Mouse (Mus musculus): ENCODE results near the gene Vangl1. TPM values are rescaled to one million over a fixed set of nuclear protein-coding genes. Genes with fewer than 3 reads are reported as not detected.
A peak's percentile ranks its signal among the peaks of the same experiment; 100 is the strongest.

The Vangl1 gene
- polyA plus RNA-seq, 1 experiment from 2014 or later, result 14.0 TPM

DNA sequence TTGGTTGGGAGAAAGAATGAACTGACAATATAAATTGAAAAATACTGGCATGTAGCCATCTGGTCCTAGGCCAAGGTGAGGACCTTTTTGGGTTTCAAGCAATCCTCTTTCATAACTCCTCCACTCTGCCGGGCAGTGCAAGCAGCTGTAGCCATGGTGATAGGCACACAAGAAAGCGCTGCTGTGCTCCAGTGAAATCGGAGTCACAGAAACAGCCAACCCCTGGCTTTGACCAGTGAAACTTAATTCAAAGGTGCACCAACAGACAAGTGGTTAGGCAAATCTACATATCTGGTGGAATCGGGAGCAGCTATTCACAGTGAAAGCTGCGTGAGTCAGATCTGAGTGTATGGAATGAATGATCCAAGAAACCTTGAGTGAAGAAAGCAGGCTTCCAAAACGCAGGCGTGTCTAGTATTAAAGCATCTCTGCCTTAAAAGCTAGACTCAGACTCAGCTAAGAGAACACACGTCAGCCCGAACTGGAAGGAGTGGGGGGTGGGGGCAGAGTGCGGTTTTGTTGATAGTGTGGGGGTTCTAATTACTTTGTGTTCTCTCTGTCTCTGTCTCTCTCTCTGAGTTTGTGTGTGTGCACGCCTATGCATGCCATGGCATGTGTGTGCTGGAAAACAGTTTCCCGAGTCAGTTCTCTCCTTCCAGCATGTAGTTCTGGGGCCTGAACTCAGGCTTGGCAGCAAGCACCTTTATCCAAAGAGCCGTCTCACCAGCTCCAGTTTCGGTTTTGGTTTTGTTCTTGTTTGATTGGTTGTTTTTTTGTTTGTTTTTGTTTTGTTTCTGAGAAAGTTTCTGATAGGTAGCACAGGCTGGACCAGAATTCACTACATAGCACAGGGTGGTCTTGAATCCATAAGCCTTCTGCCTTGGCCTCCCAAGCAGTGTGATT lies 44.8 kb downstream of the Vangl1 start:
- Histone ChIP-seq H3K27ac (ENCODE audit: low read length) (0 out of 2 replicates have a peak overlapping the region, but pooled peaks have one; percentile 3), H3K9ac (replicated peaks; ENCODE audit: low read depth) (no peak overlapping the region), H3K9me3 (ENCODE audit: low read length) (no peaks in the 10 kb centered on the region), H3K4me3 (ENCODE audit: low read depth, low read length) (no peak overlapping the region), H3K36me3 (ENCODE audit: insufficient read depth, low read length) (peaks cover 9% of the 10 kb centered on the region; the same call in 1 of the 2 replicates), H3K4me1 (ENCODE audit: insufficient read depth, low read depth, low read length) (no peaks in the 10 kb centered on the region), H3K27me3 (replicated peaks; ENCODE audit: insufficient read depth, low read length) (no peaks in the 10 kb centered on the region), H3K4me2 (replicated peaks; ENCODE audit: low read depth, low read length) (no peak overlapping the region)
- TF ChIP-seq EP300 (IDR thresholded peaks at IDR 0.05), result peak; percentile 67; the same call in 1 of the 2 replicates
- TF ChIP-seq CTCF (IDR thresholded peaks at IDR 0.05), result no peak
- ATAC-seq (peak; percentile 92), DNase-seq (ENCODE audit: low spot score) (peak; percentile 92)
- 49% methylated on average over 14 of the region's 14 CpGs for WGBS

DNA sequence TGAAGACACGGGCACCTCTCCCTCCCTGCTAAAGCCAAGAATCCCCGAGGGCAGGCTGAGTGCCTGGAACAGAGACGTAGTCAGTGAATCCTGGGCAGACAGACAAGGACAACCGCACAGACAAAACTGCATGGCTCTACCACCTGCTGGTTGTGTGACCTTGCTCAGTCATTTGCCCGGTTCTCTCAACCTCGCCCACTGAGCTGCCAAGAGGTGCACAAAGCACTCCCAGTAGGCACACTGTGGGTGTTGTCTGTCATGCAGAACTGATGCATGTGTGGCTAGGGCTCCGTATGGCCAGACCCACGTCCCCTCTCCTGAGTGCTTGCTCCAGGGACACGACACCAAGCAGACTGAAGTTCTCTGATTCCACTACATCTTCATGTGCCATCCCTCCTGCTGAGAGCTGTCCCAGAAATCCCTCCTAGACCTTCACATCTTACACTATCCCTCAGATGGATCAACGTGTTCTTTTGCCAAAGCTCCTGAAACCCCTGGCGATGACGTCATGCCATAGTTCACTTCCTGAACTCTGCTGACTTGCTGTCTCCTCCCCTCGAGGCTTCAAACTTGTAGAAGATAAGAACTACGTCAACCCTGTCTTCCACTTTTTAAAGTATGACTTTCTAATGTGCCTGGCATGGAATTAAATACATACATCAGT lies 45.6 kb downstream of the Vangl1 start:
- no peak overlapping the region for H3K4me2 ChIP-seq (replicated peaks; ENCODE audit: low read depth, low read length)
- no peaks in the 10 kb centered on the region for H3K9me3 ChIP-seq (ENCODE audit: low read length)
- ATAC-seq (peak; percentile 64), DNase-seq (ENCODE audit: low spot score) (no peak)
- H3K4me1 ChIP-seq (ENCODE audit: insufficient read depth, low read depth, low read length), result no peaks in the 10 kb centered on the region
- H3K9ac ChIP-seq (replicated peaks; ENCODE audit: low read depth), result no peak overlapping the region
- WGBS, result 57% methylated on average over 14 of the region's 14 CpGs
- no peak overlapping the region for H3K4me3 ChIP-seq (ENCODE audit: low read depth, low read length)
- TF ChIP-seq EP300 (IDR thresholded peaks at IDR 0.05) (no peak), CTCF (IDR thresholded peaks at IDR 0.05) (no peak)
- H3K27me3 ChIP-seq (replicated peaks; ENCODE audit: insufficient read depth, low read length), result no peaks in the 10 kb centered on the region
- peaks cover 9% of the 10 kb centered on the region; the same call in 1 of the 2 replicates for H3K36me3 ChIP-seq (ENCODE audit: insufficient read depth, low read length)
- no peak overlapping the region for H3K27ac ChIP-seq (ENCODE audit: low read length)

DNA sequence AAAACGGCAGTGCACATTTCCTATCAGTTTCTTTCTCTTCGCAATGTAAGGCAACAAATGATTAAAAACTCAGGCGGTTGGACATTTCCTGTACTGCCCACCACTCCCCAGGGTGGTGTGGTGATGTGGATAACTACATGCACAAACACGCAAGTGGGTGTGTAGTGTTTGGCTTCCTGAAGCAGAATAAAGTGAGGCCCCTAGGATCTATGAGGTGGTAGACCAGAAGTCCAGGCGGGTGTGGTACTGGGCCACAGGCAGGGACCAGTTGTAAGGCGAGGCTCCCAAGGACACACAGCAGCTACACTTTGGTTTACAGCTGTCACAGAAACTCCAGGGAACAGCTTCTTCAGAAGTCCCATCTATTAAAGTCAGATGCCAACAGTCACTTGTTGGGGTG lies 46.8 kb downstream of the Vangl1 start:
- Histone ChIP-seq H3K4me2 (replicated peaks; ENCODE audit: low read depth, low read length) (no peak overlapping the region), H3K27me3 (replicated peaks; ENCODE audit: insufficient read depth, low read length) (no peaks in the 10 kb centered on the region), H3K4me3 (ENCODE audit: low read depth, low read length) (no peak overlapping the region), H3K4me1 (ENCODE audit: insufficient read depth, low read depth, low read length) (no peaks in the 10 kb centered on the region), H3K36me3 (ENCODE audit: insufficient read depth, low read length) (no peaks in the 10 kb centered on the region), H3K27ac (ENCODE audit: low read length) (no peak overlapping the region), H3K9me3 (ENCODE audit: low read length) (no peaks in the 10 kb centered on the region), H3K9ac (replicated peaks; ENCODE audit: low read depth) (no peak overlapping the region)
- WGBS, result 79% methylated on average over 6 of the region's 6 CpGs
- 0 out of 2 replicates have a peak, but pooled peaks have one; percentile 13 for ATAC-seq
- TF ChIP-seq CTCF (IDR thresholded peaks at IDR 0.05) (no peak), EP300 (IDR thresholded peaks at IDR 0.05) (no peak)
- no peak for DNase-seq (ENCODE audit: low spot score)

DNA sequence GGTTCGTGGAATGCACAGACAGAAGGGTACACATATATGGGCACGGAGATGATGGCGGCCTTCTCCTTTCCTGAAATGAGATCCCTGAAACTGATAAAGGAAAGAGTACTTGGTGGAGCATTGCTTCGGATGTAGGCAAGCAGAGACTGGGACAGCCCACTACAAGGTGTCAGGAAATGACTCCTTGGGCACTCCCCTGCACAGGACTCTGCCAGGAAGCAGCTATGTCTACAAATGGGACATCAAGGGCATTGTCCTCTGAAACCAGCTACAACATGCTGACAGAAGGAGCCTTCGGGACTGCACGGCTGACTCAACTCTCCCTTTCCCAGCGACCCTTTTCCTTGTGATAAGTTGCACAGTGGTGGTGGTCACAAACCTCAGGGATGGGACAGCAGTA lies 47.8 kb downstream of the Vangl1 start:
- Histone ChIP-seq H3K4me1 (ENCODE audit: insufficient read depth, low read depth, low read length) (no peaks in the 10 kb centered on the region), H3K9me3 (ENCODE audit: low read length) (no peaks in the 10 kb centered on the region), H3K27me3 (replicated peaks; ENCODE audit: insufficient read depth, low read length) (no peaks in the 10 kb centered on the region), H3K4me3 (ENCODE audit: low read depth, low read length) (no peak overlapping the region), H3K27ac (ENCODE audit: low read length) (no peak overlapping the region), H3K9ac (replicated peaks; ENCODE audit: low read depth) (no peak overlapping the region), H3K4me2 (replicated peaks; ENCODE audit: low read depth, low read length) (no peak overlapping the region), H3K36me3 (ENCODE audit: insufficient read depth, low read length) (no peaks in the 10 kb centered on the region)
- DNase-seq (ENCODE audit: low spot score) (peak; percentile 36), ATAC-seq (peak; percentile 55)
- TF ChIP-seq EP300 (IDR thresholded peaks at IDR 0.05), result 0 out of 2 replicates have a peak, but pooled peaks have one; percentile 44
- no peak for TF ChIP-seq CTCF (IDR thresholded peaks at IDR 0.05)
- 73% methylated on average over 7 of the region's 7 CpGs for WGBS

DNA sequence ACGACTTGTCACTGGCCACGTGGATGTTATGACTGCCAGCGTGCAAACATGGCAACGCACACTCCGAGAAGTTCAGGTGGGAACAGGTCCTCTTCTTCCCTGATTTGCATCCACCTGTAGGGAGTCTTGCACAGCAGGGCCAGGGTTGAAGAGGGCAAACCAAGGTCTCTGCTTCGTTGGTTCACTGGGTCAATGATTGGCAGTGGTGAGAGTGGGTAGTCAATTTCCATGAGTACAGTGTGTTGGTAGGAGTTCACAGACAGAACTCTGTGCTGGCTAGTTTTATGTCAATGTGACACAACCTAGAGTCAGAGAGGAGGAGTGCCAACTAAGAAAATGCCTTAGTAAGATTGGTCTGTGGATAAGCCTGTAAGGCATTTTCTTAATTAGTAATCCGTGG lies 50.4 kb downstream of the Vangl1 start:
- Histone ChIP-seq H3K36me3 (ENCODE audit: insufficient read depth, low read length) (no peaks in the 10 kb centered on the region), H3K4me2 (replicated peaks; ENCODE audit: low read depth, low read length) (no peak overlapping the region), H3K4me1 (ENCODE audit: insufficient read depth, low read depth, low read length) (no peaks in the 10 kb centered on the region), H3K9me3 (ENCODE audit: low read length) (no peaks in the 10 kb centered on the region), H3K27me3 (replicated peaks; ENCODE audit: insufficient read depth, low read length) (no peaks in the 10 kb centered on the region), H3K27ac (ENCODE audit: low read length) (no peak overlapping the region), H3K9ac (replicated peaks; ENCODE audit: low read depth) (no peak overlapping the region), H3K4me3 (ENCODE audit: low read depth, low read length) (no peak overlapping the region)
- ATAC-seq, result no peak
- 65% methylated on average over 7 of the region's 7 CpGs for WGBS
- TF ChIP-seq CTCF (IDR thresholded peaks at IDR 0.05), result no peak
- TF ChIP-seq EP300 (IDR thresholded peaks at IDR 0.05), result no peak
- DNase-seq (ENCODE audit: low spot score), result no peak

DNA sequence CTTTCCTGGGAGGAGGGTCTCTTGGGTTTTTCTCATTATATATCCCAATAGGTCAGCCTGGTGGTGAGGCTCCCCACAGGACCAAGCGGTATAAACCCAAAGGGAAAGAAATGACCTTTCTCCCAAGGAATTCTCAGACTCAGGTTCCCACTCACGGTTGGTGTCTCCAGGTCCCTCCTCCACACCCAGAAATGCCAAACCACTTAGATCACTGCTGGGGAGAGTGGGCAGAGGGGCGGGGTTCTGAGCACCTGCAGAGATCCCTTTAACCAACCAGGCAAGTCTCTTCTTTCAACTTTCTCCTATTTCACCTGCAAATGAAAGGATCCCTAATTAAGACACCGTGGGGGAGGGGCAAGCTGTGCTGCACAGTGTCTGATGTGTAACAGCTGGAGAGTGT lies 51.6 kb downstream of the Vangl1 start:
- Histone ChIP-seq H3K9ac (replicated peaks; ENCODE audit: low read depth) (no peak overlapping the region), H3K27ac (ENCODE audit: low read length) (peak overlapping the region; percentile 64; the same call in 1 of the 2 replicates), H3K9me3 (ENCODE audit: low read length) (no peaks in the 10 kb centered on the region), H3K4me1 (ENCODE audit: insufficient read depth, low read depth, low read length) (no peaks in the 10 kb centered on the region), H3K4me3 (ENCODE audit: low read depth, low read length) (no peak overlapping the region), H3K4me2 (replicated peaks; ENCODE audit: low read depth, low read length) (peak overlapping the region; percentile 30; the same call in 1 of the 2 replicates), H3K27me3 (replicated peaks; ENCODE audit: insufficient read depth, low read length) (no peaks in the 10 kb centered on the region), H3K36me3 (ENCODE audit: insufficient read depth, low read length) (no peaks in the 10 kb centered on the region)
- ATAC-seq, result peak; percentile 82
- WGBS, result 33% methylated on average over 4 of the region's 4 CpGs
- DNase-seq (ENCODE audit: low spot score), result peak; percentile 79
- TF ChIP-seq CTCF (IDR thresholded peaks at IDR 0.05) (no peak), EP300 (IDR thresholded peaks at IDR 0.05) (no peak)
